Mouse (Mus musculus): ENCODE measurements at regions not wholly inside any gene's neighbourhood (a gene's known extent, or its start where the extent isn't known, plus 50 kb on each side); places are given as distances from the start of the nearest gene placed in this dataset.
A peak's percentile ranks its signal among the peaks of the same experiment; 100 is the strongest.

DNA sequence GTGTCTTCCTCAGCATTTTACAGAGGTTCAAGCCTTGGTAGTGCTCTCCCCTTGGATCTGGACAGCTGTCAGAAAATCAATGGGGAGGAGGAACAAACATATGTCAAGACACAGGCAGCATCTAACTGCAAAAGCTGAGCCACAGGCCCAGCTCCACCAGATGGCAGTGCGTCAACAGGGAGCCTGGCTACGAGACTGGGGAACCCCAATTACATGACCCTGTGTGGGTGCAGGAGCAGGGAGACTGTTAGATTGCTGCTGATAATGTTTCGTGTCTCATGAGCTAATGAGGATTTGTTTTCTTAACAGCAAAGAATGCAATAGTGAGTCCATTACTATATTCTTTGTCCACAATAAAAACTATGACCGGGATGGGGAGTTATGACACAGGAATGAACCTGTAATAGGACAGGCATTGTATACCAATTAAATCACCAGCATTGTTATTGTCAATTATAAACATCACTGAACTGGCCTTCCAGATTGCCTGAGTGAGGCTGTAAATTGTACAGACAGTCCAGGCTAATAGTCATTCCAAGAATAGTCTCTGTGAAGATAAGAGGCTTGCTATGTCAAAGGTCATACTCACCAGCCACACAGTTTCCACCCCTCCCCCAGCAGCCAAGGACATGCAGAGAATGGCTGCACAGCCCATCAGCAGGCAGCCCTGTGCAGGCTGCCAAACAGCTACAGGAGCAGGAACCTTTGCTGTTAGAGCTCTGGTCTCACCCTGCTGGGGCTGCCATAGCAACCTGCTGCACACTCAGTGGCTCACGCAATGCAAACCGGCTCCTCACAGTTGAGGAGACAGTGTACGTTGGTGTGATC is 58.8 kb upstream of the Barx2 start:
- intact Hi-C loops (cut with DNase I) = loop anchor here (1.0 kb wide), 1 partner anchor 187 kb away; no protein-coding TSS in a partner anchor
- peak; percentile 63 to 77 for DNase-seq (ENCODE audit: extremely low spot score in 1 of 2, low spot score in 2 of 2)

DNA sequence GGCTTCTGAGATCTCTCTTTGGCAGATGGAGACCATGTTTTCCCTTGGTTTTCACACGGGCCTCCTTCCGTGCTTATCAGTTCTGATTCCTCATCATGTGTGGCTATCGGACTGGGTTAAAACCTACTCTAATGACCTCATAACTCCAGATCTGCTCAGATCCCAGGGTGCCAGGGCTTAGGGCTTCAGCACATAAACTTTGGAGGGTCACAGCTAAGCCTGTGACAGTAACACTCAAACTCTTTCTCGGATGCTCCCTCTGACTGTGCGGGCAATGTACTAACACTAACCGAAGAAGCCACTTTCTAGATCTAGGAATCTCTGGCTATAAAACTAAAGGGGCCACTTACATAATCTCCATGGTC is 59.3 kb upstream of the Barx2 start:
- DNase-seq (ENCODE audit: extremely low spot score in 1 of 2, low spot score in 2 of 2) = no peak
- intact Hi-C loops (cut with DNase I) = loop anchor here (1.0 kb wide), 1 partner anchor 187 kb away; no protein-coding TSS in a partner anchor

DNA sequence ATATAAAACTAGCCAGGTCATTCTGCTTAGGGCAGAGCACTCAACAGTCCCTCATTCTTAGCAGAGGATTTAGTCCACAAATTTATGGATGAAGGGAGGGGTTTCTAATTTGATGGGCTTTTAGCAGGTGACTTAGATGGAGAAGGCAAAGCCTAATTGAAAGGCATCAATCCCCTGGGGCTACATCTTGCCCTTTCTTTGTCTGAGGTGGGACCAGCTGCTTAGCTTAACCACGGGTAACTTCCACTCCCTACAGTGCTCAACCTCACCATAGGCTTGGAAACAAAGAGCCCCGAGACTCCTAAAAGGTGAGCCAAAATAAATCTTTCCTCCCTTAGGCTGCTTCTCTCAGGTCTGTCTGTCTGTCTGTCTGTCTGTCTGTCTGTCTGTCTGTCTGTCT is 62.9 kb upstream of the Barx2 start:
- intact Hi-C loops (cut with DNase I) = no loop called here
- no peak for DNase-seq (ENCODE audit: extremely low spot score in 1 of 2, low spot score in 2 of 2)

DNA sequence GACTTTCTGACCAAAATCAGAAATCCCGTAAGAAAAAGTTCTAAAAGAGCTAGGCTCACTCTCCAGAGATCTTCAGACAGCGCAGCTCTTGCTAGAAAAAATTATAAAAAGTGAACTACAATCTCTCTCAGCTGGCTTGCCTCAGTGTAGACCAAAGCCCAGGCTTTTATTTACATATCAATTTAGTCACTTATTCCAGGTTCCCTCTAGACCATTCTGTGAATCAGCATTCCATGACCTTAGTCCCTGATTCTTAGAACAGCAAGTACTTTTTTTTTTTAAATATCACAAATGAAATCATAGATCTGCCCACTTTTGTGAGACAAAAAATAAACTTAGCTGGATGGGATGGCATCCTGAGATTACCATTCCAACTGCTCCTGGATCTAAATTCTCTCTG is 64.8 kb upstream of the Barx2 start:
- no peak for DNase-seq (ENCODE audit: extremely low spot score in 1 of 2, low spot score in 2 of 2)
- intact Hi-C loops (cut with DNase I) = no loop called here

DNA sequence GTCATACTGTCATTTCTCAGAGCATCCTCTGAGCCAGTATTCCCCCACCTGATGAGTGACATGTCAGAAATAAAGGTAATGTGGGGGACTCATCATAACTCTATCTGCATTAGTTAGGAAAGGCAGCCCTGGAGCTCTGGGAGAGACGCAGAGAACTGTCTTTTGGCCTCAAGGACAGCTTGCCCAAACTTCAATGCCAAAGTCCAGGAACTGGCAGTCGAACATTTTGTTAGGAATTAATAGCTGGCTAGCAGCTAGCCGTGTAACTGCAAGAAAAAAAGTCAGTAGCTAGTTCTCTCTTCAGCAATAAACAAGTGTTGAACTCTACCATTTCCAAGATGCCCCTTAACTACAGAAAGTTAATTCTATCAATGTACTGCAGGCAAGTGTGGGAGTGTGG is 65.9 kb upstream of the Barx2 start:
- intact Hi-C loops (cut with DNase I) = no loop called here
- DNase-seq (ENCODE audit: extremely low spot score in 1 of 2, low spot score in 2 of 2) = no peak

DNA sequence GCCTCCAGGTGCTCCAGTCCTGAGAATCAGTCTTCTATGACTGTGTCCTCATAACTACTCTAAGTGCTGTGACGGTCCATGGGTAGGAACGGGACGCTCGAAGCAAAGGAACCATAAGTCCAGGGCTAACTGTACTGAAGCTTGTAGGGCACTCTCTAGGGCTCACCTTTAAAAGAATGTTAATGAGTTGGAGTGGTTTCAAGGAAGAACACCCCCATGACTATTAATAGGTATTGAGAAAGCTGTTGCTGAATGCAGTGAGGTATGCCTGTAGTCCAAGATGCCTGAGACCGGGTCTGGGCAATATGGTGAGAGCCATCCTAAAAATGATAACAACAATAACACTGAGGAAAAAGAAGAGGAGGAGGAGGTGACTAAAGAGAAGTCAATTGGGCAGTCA is 67.2 kb upstream of the Barx2 start:
- no peak for DNase-seq (ENCODE audit: extremely low spot score in 1 of 2, low spot score in 2 of 2)
- intact Hi-C loops (cut with DNase I) = no loop called here

DNA sequence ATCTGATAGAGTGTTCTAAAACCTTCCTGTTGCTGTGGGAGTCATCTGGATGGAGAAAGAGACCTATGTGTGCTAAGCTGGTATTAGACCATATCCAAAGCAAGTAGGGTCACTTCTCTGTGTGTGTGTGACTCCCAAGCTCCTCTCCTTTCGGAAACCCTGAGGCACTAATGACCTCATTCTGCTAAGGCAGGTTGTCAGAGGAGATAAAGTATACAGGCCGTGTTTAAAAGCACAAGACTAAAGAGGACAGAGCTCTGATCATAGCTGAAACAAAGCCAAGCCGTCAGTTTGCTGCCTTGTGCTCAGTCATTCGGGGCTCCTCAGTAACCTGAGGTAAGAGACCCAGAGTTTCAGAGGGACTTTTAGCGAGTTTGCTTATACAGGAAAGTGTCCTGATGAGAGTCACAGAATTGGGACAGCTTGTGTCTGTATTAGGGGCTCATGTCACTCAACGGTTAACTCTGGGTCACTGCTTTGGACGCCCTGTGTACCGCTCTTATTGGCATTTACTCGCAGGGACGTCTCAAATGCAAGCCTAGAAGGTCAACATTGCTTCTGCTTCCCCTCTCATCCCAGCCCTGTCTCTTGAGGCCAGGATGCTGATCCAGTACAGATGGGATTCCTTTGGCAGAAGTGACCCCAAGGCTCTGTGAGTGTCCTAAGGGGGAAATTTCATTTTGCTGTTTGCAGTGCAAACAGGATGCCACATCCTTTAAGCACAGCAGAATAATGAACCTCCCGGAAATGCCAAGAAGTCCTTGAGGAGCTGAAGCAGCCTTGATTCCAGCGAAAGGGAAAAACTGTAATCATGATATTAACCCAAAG is 70.7 kb upstream of the Barx2 start:
- no peak for DNase-seq (ENCODE audit: extremely low spot score in 1 of 2, low spot score in 2 of 2)
- intact Hi-C loops (cut with DNase I) = no loop called here

DNA sequence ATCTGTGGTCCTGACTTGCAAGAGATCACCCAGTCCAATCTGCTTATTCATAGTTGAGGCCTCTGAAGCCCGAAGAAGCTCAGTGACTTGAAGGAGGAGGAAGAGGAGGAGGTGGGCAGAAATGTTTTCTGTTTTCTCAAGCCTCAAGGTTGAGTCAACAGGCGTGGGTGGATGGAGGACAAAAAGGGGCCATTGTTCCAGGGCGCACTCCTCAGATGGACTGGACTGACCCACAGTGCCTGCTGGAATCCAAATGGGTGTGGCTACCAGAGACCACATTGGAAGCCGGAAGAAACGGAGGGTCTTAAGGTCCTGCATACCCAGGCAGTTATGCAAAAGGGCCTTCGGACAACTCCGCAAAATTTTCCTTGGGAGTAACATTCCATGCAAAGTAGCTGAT is 75.6 kb upstream of the Barx2 start:
- DNase-seq (ENCODE audit: extremely low spot score in 1 of 2, low spot score in 2 of 2) = no peak
- intact Hi-C loops (cut with DNase I) = no loop called here

DNA sequence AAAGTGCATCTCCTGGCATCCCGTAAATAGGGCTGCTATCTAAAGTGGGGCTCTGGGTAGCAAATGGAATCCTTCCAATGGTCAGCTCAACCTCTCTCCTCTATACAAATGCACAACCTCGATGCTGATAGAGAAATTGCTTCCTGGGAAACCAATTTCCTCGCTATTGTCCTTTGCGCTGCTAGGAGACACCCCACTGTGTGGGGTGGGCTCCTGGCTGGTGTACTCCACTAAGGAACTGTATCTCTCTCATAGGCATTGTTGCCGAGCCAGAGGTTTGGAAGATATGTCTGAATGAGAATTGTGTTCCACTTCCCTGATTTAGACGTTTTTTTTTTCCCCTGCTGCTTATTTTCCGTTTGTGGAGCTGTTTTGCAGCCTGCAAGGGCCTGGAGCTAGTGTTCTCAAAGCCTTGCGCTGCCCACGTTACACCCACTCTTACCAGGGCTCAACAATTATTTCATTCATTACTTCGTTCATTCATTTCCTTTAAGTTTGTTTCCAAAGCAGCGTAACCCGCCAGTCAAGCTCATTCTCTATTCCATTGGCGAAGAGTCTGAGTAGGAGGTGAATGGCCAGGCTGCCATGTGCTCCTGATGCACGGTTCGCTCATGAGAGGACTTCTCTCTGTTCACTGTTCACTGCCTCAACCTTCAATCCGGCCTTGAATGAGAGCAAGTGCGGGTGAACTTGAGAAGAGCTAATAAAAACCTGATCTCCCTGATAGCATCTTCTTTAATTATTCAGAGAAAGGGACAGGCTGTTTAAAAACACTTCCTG is 76.5 kb upstream of the Barx2 start:
- no peak for DNase-seq (ENCODE audit: extremely low spot score in 1 of 2, low spot score in 2 of 2)
- intact Hi-C loops (cut with DNase I) = no loop called here

DNA sequence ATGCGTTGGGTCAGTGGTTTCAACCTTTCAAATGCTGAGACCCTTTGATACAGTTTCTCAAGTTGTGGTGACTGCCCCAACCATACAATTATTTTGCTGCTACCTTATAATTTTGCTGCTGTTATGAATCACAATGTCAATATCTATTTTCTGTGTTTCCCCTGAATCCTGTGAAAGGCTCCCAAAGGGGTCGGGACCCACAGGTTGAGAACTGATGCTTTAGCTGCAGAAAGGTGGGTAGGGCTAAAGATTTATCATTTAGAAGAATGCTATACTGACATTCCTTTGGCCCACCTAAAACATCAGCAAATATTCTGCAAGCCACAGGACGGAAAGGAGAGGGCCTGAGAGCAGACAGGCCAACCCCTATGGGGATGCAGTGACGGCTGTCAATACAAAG is 77.2 kb upstream of the Barx2 start:
- intact Hi-C loops (cut with DNase I) = no loop called here
- DNase-seq (ENCODE audit: extremely low spot score in 1 of 2, low spot score in 2 of 2) = no peak

DNA sequence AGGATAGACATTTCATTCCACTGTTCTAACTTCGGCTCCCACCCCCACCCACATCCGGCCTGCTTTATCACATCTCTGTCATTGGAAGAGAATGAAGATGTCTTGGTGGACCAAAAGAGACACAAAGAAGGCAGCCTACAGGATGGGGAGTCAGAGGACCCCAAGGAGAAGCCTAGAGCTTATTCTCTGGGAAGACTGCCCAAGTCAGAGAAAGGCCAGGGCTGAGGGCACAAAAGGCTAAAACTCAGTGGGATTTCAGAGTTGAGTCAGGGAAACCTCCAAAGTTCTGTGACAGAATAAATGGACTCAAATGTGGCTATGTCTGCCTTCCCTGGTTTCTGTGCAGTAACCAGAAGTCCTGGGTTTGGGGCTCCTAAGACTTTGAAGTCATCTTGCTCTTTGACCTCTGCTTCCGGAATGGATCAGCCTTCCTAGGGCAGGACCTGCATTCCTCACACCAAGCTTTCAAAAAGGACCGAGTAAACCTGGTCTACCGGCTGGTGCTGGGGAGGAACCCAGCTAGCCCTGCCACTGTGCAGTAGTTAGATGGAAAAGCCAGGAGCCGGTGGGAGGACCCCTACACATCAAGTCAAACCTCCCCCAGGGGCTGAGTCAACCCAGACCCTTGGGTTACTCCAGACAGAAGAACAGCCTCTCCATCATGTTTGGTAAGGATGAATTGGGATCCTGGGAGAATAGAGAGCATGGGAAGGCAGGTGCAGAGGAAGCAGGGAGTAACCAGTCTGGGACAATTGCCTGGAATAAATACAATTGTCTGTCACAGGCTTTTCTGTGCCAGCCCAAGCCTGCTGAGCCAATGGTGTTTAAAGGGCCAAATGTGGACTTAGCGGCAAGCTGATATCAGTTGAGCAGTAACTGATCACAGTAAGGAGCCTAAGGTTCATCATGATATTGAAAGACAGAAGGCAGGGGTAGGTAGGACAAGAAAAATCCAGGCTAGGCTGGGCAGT is 80.7 kb upstream of the Barx2 start:
- DNase-seq (ENCODE audit: extremely low spot score in 1 of 2, low spot score in 2 of 2) = no peak
- intact Hi-C loops (cut with DNase I) = no loop called here

DNA sequence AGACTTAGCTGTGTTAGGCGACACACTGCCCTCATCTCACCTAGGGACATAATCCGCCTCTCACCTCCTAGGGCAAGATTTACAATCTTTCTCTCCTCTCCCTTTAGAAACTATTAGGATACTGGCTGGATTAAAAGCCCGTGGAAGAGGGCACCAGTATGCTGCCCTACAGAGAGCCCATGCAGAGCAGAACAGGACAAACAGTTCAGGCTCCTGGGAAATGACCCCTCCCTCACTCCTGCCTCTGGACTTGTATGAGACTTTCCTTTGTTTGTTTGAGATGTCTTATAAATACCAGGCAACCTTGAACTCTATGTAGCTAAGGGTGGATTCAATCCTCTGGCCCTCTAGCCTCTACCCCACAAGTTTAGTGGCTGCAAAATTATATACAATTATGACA is 81.8 kb upstream of the Barx2 start:
- DNase-seq (ENCODE audit: extremely low spot score in 1 of 2, low spot score in 2 of 2) = no peak
- intact Hi-C loops (cut with DNase I) = no loop called here

DNA sequence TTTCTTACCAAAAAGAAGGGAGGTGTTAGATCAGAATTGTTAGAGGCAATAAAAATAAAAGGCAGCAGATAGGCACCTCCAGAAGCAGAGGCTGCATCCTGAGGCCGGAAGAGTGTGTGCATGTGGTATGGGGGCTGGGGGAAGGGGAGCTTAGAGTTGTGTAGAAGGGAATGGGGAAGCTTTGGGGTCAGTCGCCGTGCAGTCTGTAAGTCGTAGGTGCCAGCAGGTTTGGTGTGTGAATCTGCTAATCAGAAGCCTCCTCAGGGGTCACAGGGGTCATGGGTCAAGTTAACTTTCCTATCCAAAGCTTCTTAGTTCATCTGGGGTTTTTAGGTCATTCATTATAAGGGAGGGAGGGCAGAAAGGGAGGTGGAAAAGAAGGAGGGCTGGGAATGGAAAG is 82.4 kb upstream of the Barx2 start:
- intact Hi-C loops (cut with DNase I) = no loop called here
- peak in 1 of 2 experiments; percentile 30 for DNase-seq (ENCODE audit: extremely low spot score in 1 of 2, low spot score in 2 of 2)

DNA sequence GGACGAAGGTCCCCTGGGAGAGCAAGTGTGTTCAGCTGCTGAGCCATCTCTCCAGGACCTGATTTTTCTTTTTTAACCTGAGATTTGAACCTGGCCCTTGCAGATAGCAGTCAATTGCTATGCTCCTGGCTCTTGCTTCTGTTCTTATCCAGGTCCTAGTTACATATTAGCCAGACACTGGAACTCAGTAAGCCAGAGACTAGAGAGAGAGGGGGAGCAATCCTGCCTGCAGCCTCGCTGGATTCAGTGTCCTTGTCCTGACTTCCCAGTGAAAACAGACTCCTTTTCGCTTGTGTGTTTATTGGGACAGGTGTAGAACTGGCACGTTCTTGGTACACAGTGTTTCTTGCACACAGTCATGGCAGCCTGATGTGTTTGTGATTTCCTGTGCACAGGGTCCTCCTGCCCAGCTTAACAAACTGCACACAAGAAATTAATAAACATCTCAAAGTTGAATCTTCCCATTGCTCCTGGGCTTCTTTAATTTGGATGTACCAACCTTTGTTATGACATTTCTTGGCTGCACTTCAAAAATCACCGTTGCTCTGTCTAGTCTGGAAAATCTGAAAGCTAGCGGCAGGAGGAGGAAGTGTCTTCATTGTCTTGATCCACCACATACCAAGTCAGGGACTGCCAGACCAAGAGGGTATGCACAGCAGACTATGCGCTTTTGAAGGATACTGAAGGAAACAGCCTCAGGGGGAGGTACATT is 83.4 kb upstream of the Barx2 start:
- intact Hi-C loops (cut with DNase I) = no loop called here
- DNase-seq (ENCODE audit: extremely low spot score in 1 of 2, low spot score in 2 of 2) = no peak

DNA sequence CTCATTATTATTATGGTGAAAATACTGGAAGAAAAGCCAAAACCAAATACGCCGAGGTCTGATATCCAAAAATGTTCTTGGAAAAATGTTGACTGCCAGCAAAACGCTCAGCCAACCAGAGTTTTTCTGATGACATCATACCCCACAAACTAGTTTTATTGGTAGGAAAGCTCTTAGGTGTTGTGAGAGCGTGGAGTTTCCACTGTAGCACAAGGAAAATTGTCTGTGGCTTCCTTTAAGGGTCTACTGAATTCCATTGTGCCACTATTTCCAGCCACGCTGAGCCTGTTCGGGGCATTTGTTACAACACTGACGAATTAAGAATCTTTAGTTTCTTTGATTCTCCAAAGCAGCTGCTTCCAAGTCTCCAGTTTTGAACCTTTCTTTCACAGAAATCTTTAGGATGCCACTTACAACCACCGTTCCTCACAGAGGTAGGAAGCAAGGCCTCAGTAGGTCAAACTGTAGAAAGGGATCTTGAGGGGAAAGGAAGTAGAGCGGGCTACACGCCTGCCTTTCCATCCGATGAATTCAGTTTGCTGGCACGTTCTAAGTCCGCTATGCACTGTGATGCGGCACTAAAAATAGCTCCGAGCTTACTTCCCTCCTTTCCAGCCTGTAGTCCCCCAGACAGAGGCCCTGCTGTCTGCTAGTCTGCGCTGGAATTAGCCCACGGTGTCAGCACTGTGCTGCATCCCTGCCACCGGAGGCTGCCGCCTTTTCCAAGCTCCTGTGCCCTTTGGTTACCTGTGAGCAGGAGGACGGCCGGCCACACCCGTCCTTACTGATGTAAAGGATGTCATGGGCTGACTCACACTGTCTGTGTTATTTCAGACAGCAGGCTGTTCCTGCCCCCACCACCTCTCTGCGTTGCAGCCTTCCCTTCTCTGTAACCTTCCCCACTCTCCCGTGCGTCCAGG is 84.2 kb upstream of the Barx2 start:
- peak; percentile 54 to 56 for DNase-seq (ENCODE audit: extremely low spot score in 1 of 2, low spot score in 2 of 2)
- intact Hi-C loops (cut with DNase I) = no loop called here

DNA sequence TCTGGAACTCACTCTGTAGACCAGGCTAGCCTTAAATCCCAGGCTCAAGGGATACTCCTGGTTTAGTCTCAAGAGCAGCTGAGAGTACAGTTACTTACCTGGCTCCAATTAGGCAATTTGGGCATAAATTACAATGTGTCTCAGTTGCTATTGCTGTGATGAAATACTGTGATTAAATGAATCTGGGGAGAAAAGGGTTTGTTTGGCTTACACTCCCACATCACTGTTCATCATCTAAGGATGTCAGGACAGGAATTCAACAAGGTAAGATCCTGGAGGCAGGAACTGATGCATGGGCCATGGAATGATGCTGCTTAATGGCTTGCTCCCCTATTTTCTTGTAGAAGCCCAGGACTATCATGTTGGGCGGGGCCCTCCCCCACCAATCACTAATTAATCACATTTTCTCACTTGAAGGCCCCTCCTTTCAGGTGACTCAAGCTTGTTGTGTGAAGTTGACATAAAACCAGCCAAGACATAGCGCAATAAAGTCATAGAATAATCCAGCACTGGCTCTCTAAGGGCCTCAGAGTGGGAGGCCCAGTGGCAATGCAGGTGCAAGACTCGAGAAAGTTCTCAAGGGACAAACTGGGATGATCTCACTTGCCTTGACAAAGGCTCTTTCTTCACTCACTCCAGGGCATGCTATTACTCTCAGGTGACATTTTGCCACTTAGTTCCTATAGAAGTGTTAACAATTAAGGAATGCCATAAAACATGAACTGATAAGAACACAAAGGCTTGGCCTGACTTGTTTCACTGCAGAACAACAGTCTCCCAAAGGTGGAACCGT is 85.4 kb upstream of the Barx2 start:
- DNase-seq (ENCODE audit: extremely low spot score in 1 of 2, low spot score in 2 of 2) = no peak
- intact Hi-C loops (cut with DNase I) = no loop called here
